Mouse (Mus musculus): ENCODE data around the gene Mgst3.

Mgst3 gene

DNA sequence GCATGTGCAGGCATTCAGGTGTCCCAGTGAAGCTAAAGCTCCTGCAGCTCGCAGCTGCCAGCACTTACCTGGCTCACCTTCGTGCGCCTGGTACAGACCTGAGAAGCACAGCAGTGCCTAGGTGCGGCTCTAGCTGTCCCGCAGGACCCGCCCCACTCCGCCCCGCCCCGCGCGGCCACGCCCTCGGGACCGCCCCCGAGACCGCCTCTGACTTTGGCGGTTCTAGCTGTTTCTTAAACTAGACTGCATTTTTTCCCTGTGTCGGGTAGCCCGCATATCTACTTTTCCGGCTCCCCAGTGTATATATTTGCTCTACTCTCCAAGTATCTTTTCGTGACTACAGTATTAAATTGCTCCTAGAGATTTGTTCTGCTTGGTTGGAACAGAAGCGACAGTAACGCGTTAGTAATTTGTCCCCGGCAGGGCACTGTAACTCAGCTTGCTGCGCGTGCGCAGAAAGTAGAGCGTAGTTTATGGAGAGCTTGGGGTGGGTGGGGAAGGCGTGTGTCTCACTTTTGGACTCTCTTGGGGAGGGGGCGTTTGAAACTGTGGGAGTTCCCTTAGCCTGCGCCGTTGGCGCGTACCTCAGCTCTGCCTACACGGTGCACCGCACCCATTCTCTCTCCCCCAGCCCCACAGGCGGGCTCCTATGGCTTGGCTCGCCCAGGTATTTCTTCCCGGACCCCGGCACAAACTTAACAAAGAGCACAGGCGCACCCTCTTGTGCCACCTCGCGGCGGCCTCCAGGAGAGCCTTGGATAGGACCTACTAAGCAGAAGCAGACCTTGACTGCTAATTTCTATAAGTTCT lies at the start of gene Mgst3:
Gene Mgst3, minus strand, starts transcription at position 159 of the 810 bp plus-strand sequence.
- peak; percentile 97 for DNase-seq (ENCODE audit: low read depth, low spot score)

DNA sequence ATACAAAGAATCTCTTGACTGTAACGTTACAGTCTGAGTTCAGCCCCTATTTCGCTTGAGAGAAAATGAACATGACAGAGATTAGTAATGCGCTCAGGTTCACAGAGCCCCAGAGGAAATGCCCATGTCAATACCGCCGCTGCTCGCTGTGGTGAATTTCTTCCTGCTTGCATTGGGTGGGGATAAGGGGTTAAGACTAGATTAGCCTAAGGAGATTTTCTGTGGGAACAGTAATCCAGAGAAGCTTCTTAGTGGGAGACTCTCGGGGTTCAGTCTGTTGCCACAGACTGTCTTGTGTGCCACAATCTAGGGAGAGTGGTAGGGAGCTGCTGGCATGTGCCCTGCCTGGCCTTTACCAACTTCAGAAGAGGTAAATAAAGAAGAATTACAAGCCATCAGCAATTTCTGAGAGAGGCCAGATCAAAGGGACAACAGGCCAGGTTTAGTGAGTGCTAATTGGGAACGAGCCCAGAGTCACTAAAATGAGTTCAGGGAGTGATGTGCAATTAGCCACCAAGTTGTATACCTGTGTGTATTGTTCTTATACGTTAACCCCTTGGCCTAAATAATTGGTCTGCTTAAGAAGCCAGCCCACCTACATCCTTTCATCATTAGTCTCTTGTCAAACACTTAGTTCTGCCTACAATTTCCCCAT lies 44.7 kb upstream of the Mgst3 start:
- no peak for DNase-seq (ENCODE audit: low read depth, low spot score)

DNA sequence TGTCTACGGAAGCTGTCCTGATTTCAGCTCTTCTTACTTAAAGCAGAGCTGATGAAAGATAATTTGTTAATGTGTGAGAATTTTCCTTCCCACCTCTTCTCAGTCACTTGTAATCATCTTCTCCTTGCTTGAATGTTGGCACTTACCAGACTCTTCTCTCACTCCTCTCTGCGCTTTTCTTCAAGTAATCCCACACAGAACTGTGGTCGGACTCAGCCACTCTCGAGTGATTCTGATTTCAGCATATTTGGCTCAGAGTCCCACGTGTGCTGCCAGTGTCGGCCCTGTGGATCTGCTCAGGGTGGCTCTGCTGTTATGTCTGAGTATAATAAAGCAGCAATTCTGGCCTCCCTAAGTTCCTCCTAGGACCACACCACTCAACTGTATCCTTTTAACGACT lies 43.5 kb upstream of the Mgst3 start:
- peak; percentile 29 for DNase-seq (ENCODE audit: low read depth, low spot score)

DNA sequence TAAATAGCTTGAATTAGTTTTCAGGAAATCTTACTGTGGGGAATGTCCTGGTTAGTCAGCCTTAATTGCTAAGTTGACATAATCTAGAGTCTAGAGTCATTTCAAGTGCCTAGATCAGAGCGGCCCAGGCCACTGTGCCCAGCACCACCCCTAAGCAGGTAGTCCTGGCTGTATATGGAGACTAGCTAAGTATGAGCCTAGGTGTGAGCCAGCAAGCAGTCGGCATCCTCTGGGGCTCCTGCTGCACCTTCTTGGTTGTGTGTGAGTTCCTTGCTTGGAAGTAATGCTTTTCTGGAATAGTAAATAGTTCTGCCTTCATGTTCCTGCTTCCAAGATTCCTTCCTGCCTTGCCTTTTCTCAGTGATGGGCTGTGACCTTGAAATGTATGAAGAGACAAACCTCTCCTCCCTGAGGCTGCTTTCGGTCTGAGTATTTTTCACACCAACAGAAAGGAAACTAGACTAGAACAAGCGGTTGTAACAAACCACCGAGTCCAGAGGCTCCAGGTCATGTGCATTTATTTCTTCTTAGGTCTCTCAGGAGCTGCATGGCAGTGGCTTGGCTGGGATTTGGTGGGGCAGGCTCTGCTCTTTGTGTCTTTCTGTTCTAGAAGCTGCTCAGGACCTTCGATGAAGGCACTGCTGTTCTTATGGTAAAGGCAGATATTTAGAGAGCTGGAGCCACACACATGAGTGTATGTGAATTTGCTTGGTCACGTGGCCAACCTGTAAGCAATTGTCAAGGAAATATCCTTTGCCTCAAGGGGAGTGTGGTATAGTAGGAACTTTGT lies 42.7 kb upstream of the Mgst3 start:
- no peak for DNase-seq (ENCODE audit: low read depth, low spot score)

- DNase-seq (ENCODE audit: low read depth, low spot score) = no peak
Observed at GRCm38 (mm10) chr1:167434931-167435330, 41.3 kb upstream of the Mgst3 start.

DNA sequence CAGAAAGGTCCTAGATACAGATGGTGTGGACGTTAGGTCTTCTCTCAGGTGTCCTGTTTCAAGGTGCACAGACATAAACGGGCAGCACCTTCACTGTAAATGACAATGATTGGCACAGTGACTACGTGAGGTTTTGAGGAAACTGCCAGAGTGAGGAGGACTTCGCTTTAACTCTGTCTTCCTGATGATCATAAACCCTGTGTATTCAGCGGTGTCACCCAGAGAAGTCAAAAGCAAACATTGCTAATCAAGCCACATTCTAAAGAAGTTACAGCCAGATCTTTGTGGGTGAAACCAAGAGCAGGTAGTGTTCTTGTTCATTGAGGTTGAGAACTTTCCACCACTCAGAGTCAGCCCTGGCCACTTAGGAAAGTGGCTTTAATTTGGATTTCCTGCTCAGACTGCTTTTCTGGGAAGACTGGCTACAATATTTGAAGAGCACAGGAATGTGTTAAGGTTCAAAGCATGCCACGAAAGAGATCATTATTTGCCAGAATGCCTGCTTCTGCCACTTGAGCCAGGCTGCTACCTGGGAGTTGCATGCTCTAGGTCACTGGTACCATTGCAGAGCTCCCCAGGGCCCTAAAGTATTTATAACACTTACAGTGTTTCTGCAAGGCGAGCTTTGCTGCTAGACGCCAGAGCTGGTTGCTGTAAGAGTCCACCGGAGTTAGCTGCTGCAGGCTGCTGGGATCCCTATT lies 37.5 kb upstream of the Mgst3 start:
- no peak for DNase-seq (ENCODE audit: low read depth, low spot score)

DNA sequence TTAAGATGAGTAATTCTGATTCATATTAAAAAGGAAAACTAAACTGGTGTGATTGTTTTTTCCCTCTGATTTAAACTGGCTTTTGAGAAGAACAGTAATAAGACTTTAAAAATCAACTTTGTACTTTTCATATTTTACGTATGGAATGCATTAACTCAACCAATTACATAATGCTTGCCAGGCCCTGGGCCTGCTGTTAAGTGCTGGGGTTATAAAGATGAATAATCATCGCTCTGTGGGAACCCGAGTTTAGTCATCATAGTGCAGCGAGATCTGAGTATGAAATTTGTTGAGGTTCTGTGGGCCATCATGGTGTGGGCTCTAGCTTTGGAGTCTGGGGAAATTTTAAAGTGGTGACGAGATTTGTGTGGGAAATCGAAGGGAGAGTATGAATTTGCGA lies 33.0 kb upstream of the Mgst3 start:
- DNase-seq (ENCODE audit: low read depth, low spot score) = no peak

DNA sequence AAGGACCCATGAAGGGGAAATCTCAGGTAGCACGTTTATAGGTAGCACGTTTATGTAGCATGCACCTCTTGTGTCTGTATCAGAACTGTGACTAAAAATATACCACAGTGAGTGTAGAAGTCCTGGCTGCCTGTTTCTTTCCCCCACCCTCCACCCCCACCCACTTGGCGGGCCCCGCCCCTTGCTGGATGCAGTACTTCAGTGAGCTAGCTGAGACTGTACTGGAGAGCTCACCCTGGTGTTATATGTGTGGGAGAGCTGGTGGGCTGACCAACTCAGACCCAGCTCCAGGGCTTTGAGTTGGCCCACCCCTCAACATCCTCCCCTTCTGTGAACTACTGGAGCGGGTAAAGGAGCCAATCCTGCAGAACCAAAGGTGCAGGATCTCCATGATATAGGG lies 31.9 kb upstream of the Mgst3 start:
- no peak for DNase-seq (ENCODE audit: low read depth, low spot score)

DNA sequence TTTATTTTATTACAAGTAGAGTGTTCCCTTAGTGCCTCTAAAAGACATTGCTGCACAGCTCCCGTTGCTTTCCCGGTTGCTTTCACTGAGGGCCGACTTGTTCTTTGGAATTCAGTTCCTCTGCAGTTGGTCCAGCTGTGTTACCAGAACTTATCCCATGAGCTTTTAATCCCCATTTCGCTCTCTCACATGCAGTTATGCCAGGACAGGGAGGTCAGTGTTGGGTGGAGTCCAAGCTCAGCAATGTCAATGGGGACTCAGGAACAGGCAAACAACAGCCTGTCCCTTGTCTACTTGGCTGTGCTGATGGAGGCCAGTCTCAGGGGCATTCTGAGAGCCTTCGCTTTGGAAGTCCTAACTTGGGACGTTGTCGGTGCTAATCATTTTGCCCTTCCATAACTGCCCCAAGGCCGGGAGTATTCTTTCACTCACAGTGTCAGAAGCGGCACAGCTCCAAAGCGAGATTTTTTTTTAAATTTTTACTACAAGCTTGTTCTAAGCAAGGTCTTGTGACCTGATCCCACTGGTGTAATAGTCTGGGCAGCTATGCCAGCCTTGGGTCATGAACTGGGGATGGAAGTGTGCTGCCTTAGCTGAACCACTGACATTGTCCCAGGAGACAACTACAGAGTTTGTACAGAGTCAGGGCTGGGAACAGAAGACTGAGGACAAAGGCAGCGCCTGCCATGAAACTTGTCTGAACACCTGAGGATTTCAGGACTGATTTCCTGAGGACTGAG lies 29.0 kb upstream of the Mgst3 start:
- no peak for DNase-seq (ENCODE audit: low read depth, low spot score)

GRCm38 (mm10) chr1:167414846-167415245 lies 21.2 kb upstream of the Mgst3 start:
- peak; percentile 82 for DNase-seq (ENCODE audit: low read depth, low spot score)

DNA sequence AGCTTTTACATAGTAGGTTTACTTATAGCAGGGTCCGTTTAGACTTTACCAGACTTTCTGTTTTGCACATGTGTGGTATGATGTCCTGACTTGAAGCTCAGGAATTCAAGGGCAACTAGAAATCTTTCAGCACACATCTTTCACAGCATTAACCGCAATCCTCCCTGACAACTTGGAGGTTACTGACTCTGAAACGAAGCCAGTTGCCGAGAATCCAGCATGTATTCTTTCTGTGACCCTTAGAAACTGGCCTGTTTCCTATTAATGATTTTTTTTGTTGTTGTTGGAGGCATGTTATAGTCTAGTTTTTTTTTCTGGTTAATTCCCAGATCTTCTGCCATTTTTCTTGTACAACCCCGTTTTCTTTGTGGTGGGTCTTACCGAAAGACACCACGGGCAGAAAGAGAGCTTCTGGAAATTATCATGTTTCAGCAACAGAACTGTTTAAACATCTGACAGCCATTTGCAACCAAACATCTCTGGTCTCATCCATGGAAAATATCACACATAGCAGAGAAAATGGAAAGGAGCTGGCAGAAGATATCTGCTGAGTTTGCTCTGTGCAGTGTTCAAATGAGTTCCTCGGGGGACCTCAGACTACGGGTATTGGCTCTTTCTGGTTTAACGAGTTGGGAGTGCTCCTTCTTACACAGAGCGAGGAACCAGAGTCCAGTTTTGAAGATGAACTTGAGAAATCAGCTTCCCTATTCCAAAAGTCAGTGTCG lies 18.5 kb upstream of the Mgst3 start:
- DNase-seq (ENCODE audit: low read depth, low spot score) = no peak

DNA sequence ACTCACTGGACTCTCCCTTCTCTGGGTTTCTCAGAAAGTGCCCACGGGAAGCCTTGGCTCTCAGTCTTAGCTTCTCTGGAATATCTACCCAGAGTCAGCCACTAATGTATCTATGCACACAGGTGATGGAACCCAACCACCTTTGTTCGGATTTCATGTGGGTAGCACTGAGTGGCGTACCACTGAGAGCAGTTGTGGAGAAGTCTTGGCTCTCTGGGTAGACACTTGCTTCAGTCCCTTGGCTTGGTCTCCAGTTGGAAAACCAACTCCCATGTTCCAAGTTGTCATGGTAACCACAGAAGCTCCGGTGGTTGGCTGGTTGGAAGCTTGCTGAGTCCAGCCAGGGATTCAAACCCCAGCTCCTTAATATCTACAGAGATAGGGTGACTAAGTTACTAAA lies 16.0 kb upstream of the Mgst3 start:
- no peak for DNase-seq (ENCODE audit: low read depth, low spot score)

DNA sequence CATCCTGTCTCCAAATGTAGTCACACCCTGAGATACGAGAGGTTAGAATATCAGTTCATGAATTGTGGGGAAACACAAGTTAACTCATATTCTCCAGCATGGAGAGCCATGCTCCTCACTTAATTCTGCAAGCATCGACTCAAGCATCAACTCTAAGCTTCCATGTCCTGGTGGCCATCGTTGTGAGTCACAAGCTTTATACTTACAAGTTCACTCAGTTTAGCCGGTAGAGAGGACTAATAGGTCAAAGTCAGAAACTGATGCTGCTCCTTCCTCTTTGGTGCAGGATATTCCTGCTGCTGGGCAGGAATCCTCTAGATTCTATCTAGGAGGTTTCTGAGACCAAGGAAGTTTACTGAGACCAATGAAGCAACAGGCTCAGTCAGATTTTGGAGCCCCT lies 11.6 kb upstream of the Mgst3 start:
- DNase-seq (ENCODE audit: low read depth, low spot score) = no peak

GRCm38 (mm10) chr1:167393281-167393680 lies 360 bp downstream of the Mgst3 start:
- peak; percentile 52 for DNase-seq (ENCODE audit: low read depth, low spot score)

- DNase-seq (ENCODE audit: low read depth, low spot score) = peak; percentile 80
Observed at GRCm38 (mm10) chr1:167392687-167393086, 954 bp downstream of the Mgst3 start.

DNA sequence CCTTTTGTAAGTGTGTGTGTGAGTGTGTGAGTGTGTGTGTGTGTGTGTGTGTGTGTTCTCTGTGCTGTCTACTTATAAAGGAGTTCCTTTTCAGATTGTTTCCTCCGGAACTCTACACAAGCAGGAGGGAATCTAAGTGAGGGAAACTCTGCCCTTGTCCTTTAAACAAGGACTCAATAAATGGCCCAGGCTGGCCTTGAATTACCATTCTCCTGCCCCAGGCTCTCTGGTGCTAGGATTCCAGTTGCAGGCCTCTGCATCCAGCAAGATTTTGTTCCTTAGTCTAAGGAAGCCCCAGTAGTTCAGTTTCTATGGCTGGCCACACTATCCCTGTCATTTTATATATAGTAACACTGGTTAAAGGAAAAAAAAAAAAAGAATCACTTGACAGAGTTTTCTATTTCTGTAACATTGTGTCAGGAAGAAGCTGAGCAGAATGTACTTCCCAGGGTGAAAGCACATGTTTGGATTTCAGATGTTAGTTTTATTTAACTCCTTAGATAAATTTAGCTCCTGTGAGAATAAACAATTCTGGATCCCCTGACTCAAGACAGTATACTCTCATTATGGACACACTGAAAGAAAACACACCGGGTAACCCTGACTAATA lies 1.5 kb downstream of the Mgst3 start:
- DNase-seq (ENCODE audit: low read depth, low spot score) = peak; percentile 65

DNA sequence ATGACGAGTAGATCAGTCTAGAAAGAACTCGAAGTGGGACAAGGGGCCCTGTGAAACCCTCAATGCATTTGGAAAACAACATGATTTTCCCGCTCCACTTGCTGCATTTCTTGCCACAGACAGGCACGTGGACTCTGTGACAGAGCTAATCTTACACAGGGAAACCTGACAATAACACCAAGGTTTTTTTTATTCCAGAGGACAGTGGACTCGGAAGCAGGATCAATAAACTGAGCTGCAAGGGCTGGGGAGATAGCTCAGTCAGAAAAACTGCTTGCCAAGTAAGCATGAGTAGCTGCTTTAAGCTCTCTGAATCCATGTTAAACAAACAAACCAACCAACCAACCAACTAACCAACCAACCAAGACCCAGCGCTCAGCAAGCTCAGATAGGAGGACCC lies 2.4 kb downstream of the Mgst3 start:
- DNase-seq (ENCODE audit: low read depth, low spot score) = no peak

DNA sequence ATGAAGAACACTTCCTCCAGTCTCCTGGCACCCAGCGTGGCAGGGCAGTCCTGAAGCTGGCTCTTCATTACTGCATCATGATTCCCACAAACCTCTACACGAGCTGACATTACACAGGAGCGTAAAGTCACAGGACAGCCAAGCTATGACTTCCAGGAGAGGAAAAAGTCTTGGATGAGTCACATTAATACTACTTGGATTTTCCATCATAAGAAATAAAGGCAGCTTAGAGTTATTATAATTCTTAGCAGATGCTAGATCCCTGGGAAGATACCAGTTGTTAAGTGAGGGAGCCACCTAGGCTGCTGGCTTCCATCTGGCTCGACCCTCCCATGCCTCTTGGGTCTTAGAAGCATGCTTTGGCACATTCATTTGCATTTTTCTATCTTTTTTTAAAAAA lies 3.3 kb downstream of the Mgst3 start:
- no peak for DNase-seq (ENCODE audit: low read depth, low spot score)

DNA sequence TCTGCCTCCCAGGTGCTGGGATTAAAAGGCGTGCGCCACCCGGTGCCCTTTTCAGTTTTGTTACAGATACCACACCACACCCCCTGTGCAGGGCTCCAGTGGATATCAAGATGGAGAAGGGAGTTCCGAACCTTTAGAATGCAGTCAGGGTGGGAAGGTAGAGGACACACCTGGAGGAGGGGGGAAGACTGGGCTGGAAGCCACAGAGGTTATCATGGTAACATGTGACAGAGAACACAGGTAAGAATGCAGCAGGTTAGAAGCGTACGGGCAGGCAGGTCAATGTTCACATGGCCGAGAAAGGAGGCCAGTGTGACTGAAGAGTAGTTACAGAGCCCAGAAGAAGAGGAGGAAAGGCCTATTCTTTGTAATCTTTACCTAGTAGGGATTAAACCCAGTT lies 4.1 kb downstream of the Mgst3 start:
- no peak for DNase-seq (ENCODE audit: low read depth, low spot score)

DNA sequence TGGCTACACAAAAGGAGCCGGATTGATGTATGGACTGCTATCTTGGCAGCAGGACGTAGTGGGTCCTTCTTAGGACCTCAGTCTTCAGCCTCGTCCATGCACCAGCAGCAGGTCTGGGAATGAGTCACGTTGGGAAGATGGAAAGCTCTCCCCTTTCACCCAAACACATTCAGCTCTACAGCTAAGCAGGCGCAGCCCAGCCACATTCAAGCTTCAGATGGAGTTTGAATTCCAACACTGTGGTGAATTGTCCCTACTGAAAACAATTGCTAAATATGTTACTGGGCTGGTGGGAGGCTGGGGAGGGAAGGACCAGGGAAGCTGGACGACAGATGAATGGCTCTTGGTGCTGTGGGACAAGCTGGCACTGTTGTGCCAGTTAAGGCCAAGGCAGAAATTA lies 5.1 kb downstream of the Mgst3 start:
- DNase-seq (ENCODE audit: low read depth, low spot score) = peak; percentile 34

Measured in brain, adult 2 months (tissue).